Mouse (Mus musculus) left cerebral cortex, postnatal 14 days (tissue): Measurements from ENCODE around the gene Paf1. TPM values are rescaled to one million over a fixed set of nuclear protein-coding genes. Genes with fewer than 3 reads are reported as not detected.

Experiments
- DNase-seq, 2 experiments: peaks; one replicate each; pipeline ENCODE4 v3.0.0; 2021 to 2022; ENCODE audit warnings: low spot score in 2 of 2, mixed read lengths in 1 of 2
- intact Hi-C: fragments of 180-260 bp; cut with DNase I; formaldehyde crosslinking; loops from one replicate; pipeline ENCODE4 v1.15.1; 2025
- long read RNA-seq, 2 experiments: library from polyadenylated mRNA; stranded (forward); transcript quantifications; one replicate each; pipeline ENCODE4 v2.0.0; 2021
- total RNA-seq, 2 experiments: library from RNA; stranded (reverse); gene quantifications; 2 replicates each; pipeline ENCODE4 v1.2.3; 2021

Gene Paf1
- 10 to 100 TPM; 59.9 to 60.0 TPM for total RNA-seq
- long read RNA-seq, experiment 1, transcript Paf1-201 (14 exons, 2,003 nt) = major isoform, 24 of 35 reads
- long read RNA-seq, experiment 1, partial matches to known transcripts = 3 of 35 reads
- long read RNA-seq, experiment 1, other reads (novel, unspliced or antisense) = 6 of 35 reads
- long read RNA-seq, experiment 2, transcript Paf1-201 (14 exons, 2,003 nt) = major isoform, 31 of 36 reads
- long read RNA-seq, experiment 2, partial matches to known transcripts = 2 of 36 reads
- long read RNA-seq, experiment 2, other reads (novel, unspliced or antisense) = 3 of 36 reads

DNA sequence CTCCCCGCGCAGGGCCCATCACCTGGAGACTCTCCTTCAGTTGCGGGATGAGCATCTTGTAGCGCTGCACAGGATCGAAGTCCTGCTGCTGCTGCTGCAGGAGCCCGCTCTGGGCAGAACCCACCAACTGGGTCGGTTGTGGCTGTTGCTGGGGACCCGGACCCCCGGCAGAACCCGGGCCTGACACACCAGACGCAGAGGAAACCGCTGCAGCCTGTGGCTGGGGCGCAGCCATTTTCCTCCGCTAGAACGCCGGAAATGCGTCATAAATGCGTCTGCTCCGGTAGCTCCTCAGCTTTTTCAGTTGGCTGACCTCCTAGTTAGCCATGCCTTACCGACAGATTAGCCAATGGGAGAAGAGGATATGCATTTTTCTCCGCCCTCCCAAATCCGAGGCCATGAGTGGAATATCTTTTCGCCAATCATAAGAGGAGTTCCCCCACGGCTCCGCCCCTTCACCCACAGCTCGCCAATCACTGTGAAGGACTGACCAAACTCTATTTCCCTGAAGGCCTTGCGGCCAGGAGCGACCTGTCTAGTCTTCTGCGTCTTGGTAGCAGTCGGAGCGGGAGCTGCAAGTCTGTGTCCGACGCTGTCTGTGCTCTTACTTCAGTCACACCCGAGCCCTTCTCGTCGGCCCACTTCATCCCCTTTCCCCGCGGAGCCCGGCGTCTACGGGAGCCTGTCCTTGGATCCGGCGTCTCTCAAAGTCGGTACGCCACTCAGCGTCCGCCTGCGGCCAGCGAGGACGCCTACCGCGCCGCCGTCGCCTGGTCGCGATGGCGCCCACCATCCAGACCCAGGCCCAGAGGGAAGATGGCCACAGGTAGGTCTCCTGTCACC is at the start of gene Paf1, which contains the start of gene Med29:
Gene Paf1 (plus strand): TSS at position 523 of the 843 bp plus-strand sequence.
Gene Med29 (minus strand): TSS at position 280 of the 843 bp plus-strand sequence.
- peak; percentile 97 to 99 for DNase-seq
- intact Hi-C loops = no loop called here

DNA sequence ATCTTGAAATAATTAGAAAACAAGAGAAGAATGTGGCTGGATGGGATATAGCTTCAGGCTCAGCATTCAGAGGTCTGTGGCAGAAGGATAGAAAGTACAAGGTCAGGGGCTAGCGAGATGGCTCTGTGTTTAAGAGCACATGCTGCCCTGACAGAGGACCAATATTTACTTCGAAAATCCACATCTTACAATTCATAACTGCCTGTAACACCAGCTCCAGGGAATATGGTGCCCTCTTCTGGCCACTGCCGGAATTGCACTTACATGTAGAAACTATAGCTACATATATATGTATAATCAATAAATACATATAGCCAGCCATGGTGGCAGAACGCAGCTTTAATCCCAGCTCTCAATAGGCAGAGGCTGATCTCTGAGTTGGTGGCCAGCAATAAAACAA is 48.1 kb upstream of the Paf1 start:
- DNase-seq = peak; percentile 50 to 75
- intact Hi-C loops = no loop called here

DNA sequence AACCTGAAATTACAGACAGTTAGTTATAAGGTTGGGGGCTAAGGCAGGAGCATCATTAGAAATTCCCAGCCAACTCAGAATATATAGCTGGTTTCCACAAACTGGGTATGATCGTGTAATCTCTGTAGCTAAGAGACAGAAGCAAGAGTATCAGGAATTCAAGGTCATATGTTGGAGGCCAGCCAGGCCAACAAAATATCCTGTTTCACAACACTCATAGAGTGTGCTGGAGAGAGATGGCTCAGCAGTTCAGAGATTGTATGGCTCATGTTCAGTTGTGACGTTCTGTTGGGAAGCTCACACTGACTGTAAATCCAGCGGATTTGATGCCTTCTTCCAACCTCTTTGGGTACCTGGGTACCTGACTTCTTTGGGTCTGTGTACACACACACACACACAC is 45.0 kb upstream of the Paf1 start:
- intact Hi-C loops = no loop called here
- DNase-seq = no peak

DNA sequence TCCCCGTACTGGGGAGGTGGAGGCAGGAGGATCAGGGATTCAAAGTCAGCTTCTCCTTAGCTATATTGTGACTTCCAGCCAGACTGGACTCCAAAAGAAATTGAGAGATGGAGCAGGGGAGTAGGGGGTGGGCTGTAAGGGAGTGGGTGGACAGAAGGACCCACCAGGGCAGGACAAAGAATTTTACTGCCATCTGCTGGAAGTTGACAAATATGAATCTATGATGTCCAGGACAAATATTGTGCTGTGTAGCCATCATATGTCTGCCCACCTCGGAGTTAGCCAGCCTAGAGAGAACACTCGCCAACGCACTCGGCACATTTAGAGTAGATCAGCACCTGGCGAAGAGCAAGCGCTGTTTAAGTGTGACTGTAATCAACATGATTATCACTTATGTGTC is 44.1 kb upstream of the Paf1 start:
- intact Hi-C loops = no loop called here
- no peak for DNase-seq

DNA sequence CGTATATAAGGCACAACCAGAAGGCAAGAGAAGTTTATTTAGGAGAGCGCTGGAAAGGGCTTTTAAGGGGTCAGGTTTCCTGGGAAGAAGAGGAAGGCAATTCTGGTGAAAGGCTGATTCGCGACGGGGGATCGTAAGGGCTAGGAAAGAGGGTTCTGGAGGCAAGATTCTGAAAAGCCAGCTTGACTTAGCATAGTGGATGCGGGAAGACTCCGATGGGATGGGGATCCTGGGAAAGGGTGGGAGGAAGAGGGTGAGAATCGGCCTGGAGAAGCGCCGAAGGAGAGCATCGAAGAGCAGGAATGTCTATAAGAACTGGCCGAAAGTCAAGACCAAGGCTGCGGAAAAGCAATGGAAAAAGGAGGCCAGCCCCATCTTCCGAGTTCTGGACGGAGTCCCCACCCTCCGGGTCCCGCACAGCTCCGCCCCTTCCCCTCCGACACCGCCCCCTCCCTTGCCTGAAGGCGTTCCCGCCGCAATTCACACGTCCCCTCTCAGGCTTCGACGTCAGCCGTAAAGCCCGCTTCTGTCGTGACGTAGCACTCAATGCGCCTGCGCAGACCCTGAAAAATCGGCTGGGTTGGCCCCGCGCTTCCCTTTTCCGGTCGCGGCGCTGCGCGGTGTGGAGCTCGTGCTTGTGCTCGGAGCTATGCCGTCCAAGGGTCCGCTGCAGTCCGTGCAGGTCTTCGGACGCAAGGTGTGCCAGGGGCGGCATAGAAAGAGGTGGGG is 42.4 kb upstream of the Paf1 start, which contains the start of gene Rps16:
Gene Rps16 (plus strand): TSS at position 498 of the 729 bp plus-strand sequence.
- intact Hi-C loops = no loop called here

DNA sequence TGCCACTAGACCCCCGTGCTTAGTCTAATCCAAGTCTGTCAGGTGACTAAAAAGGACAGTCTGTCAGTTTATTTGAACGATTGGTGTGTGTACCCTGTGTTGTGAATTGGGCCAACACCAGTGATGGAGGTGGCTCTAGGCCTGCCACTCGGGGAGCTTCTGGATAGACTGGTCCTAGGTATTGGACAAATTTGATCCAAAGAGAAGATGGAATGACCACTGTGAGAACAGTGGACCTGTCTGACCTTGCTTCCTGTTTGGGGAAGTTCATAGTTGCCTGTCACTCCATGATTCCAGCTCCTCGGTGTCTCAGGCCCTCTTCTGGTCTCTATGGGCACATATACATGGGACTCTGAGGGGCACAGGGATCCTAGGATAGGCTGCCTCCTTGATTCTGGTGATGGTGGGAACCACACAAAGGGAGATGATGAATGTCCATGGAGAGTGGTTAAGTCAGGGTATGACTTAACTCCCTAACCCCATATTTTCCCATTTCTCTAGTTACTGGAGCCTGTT is 41.0 kb upstream of the Paf1 start:
- intact Hi-C loops = no loop called here
- no peak for DNase-seq

More for the DNA sequence above, 42.4 kb upstream of the Paf1 start, which contains the start of gene Rps16:
- DNase-seq = peak; percentile 97 to 98

DNA sequence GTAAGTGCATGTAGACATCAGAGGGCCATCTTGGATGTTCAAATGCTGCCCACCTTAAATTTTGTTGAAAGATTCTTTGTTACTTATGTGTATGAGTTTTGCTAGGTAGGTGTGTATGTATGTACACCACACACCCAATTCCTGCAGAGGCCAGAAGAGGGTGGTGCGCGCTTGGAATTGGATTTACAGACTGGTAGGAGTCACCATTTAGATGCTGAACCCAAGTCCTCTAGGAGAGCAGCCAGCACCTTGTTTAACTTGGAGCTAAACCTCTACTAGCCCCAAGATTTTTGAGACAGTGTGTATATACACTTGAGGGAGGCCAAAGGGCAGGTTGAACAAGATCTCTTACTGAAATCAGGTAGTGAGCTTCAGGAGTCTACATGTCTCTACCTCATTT is 39.5 kb upstream of the Paf1 start:
- intact Hi-C loops = no loop called here
- DNase-seq = no peak

DNA sequence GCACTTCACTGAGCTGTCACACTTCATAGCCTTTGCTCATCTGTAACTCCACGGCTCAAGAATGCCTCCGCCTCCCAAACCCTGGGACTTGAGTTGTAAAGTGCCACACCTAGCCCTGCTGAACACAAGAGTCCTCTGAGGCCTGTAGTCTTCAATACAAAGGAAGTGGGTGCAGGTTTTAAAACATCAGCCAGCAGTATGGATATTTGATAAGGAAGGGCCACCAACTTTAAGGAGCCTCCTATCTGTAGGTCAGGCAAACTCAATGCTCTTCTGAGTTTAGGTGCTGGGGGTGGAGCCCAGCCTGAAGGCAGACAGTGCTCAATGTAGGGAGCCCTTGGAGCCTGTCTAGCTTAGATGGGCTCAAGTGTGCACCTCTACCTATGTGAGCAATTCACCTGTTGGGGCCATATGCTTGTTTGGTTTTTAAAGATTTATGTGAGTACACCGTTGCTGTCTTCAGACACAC is 38.6 kb upstream of the Paf1 start:
- intact Hi-C loops = no loop called here
- no peak for DNase-seq

DNA sequence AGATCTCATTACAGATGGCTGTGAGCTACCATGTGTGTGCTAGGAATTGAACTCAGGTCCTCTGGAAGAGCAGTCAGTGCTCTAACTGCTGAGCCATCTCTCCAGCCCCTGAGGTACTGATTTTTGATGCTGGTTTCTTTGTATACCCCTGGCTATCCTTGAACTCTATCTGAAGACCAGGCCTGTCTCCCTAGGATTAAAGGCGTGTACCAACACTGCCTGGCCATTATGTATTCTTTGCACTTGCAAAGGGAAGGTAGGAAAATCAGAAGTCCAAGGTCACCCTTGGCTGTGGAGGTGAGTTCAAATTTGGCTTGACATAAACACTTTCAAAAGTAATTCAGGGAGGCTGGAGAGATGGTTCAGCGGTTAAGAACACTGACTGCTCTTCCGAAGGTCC is 38.2 kb upstream of the Paf1 start:
- no peak for DNase-seq
- intact Hi-C loops = no loop called here

DNA sequence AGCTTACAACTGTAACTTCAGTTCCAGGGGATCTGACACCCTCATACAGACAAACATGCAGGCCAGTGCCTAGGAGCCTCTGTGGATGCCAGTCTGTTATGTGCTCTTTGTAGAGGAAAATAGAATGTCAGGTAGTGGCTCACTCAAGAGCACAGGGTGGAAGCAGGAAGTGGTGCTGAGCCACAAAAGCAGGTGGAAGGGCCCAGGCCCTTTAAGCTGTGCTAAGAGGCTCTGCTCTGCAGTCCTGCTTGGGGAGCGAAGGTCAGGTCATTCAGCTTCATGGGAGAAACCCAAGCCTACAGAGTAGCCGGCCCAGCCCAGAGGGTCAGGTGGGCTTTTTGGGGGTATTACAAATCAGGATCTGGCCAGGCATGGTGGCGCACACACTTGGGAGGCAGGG is 37.5 kb upstream of the Paf1 start:
- no peak for DNase-seq
- intact Hi-C loops = no loop called here

DNA sequence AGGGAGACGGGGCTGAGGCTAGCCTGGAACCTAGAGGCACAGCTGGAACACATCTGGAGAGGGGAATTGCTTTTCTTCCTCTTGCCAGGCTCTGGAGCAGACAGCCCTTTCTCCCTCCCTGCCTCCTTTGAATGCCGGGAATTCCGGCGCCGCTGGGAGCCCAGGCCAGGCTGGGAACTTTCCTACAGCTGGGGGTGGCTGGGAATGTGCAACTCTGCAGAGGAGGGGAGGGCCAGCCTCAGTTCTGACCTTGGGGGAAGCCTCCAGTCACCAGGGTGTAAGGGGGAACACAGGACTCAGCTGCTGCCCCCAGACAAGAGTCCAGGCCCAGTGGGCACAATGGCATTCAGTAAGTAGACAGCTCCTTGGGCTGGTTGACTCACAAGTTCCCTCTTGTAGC is 35.8 kb upstream of the Paf1 start:
- intact Hi-C loops = no loop called here
- DNase-seq = no peak

DNA sequence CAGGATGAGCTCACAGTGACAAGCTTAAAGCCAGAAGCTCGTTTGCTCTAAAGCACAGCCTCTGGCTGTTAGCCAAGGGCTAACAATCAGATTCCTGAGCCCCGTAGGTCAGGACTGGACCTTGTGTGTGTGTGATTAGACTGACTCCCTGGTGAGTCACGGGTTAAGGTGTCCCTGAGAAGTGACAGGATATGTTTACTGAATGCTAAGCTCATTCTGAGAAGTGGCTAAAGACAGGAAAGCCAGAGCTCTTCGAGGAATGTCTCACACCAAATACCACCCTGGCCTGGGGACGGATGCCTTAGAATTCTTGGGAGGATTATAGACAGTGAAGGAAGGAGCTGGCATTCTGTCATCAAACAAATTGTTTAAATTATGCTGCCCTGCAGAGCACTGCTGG is 34.8 kb upstream of the Paf1 start:
- intact Hi-C loops = no loop called here
- DNase-seq = no peak

DNA sequence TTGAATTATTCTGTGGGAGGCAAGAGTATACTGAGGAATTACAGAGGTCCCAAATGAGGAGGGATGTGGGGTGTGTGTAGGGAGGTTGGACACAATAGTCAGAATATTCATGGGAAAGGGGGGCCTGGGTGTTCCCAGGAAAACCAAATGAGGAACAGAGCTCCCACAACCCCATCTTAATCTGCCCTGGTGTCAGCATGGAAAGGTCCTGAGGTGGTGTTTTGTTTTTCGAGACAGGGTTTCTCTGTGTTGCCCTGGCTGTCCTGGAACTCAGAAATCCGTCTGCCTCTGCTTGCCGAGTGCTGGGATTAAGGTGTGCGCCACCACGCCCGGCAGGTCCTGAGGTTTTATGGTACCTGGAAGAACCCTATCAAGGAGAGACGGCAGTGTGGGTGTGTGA is 34.3 kb upstream of the Paf1 start:
- DNase-seq = no peak
- intact Hi-C loops = no loop called here

DNA sequence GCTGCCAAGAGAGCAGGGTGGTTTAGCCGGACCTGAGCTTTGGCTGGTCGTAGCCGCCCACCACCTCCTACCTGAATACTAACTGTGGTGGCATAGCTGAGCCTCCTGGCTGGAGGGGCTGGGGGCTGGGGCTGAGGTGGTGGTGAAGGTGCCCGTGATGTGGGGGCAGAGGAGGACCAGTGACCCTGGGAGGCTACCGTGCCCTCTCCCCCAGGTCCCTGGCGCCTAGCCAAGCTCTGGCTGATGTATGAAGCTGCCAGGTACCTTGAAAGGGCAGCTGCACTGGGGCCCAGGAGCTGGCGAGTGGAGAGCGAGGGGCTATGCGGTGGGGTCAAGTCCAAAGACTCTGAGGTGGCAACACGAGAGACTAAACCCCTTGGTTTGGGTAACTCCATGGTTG is 32.9 kb upstream of the Paf1 start:
- intact Hi-C loops = no loop called here
- DNase-seq = no peak

DNA sequence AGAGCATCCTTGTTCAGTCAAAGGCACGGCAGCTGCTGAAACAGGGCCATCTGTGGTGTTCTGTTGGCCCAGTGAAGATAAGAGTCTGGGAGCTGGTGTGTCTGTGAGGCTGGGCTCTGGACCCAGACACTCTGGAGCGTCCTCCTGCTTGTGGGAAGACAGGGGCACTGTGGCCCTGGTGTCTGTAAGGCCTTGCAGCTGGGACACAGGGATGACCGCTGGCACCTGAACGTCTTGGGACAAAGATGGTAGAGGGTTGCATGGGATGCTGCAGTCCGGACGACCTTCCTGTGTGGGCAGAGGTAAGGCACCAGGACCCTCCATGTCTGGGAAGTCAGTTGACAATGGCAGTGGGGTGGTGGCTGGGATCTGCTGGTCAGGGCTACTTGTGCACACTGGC is 32.5 kb upstream of the Paf1 start:
- no peak for DNase-seq

DNA sequence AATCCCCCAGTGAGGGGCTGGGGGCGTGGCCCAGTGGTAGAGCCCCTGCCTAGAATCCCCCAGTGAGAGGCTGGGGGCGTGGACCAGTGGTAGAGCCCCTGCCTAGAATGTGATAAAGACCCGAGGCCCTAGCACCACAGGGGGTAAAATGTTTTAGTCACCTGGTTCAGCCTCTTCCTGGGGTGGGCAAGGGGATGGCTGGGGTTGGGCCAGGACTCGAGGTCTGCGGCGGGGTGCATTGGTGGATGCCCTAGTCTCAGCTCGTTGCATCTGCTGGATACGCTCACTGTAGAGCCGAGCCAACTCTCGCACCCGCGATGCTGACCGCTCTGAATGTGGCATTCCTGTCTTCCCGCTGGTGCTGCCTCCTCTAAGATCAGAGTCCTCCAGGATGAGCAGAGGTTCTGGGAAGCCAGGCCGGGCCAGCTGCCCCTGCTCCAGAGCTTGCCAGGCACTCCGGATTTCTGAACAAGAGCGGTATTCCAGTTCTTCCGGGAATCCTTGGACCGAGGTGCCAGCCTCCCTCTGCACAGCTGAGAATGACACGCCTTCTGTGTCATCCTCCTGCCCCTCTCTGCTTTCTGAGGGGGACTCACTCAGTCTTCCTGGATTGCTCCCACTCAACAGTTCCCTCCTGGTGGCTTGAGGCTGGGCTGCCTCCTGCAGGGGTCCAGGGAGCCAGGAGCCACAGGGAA is 31.0 kb upstream of the Paf1 start:
- intact Hi-C loops = no loop called here
- DNase-seq = no peak

More for the DNA sequence above, 32.5 kb upstream of the Paf1 start:
- intact Hi-C loops = no loop called here

DNA sequence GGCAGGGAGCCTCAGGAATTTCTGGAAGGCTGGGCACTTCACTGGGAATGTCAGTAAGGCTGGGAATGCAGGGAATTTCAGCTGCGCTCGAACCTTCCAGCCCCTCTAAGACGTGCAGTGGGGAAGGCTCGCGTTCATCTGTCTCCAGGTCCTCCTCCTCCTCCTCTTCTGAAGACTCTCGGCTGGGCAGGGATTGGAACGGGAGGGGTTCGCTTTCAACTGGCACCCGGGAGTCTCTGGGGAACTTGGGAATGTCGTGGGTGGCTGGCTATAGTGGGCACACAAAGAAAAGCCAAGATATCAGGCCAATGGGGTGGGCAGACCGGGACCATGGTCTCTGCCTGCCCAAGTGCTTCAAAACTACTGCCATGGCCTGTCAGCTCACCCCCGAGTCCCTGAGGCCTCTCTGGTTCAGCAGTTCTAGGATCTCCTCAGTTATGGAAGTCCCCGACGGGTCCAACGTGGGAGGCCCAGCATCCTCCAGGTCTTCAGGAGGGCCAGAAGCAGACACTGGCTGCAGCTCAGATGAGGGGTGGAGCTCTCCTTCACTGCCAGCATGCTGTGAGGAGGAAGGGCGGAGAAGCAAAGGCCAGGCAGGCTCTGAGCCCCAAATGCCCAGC is 30.2 kb upstream of the Paf1 start:
- no peak for DNase-seq
- intact Hi-C loops = no loop called here

DNA sequence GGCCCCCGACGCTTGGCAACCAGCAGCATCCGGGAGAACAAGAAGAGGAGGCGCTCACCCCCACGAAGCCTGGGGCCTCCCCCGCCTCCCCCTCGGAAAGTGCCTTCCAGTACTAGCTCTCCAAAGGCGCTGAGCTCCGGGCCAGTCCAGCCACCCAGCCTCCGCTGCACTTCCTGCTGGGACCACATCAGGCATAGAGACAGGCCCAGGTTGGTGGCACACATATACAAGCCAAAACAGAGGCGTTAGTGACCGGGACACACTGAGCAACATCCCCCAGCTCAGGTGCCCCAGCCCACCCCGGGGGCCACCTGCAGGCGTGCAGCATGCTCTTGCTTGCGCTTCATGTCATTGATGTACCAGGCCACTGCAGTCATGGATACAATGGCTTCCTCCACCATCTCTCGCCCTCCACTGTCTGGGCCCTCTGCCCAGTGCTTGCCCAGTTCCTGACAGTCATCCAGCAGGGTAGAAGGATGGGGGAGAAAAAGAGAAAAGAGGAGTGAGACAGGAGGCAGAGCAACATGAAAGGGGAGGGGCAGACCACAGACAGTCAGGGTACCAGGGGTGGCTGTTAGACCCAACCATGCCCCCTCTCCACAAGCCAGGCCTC is 25.0 kb upstream of the Paf1 start:
- intact Hi-C loops = no loop called here
- DNase-seq = no peak
